Mouse (Mus musculus): ENCODE results near the gene Pi4kb. TPM values are rescaled to one million over a fixed set of nuclear protein-coding genes. Genes with fewer than 3 reads are reported as not detected.
"Not testable (repeated sequence)": the region's sequence is repeated elsewhere in the genome, so short reads cannot be mapped to it uniquely, and the experiment has no call there.

The Pi4kb gene
- polyA plus RNA-seq, 1 experiment from 2014 or later: 29.1 TPM

DNA sequence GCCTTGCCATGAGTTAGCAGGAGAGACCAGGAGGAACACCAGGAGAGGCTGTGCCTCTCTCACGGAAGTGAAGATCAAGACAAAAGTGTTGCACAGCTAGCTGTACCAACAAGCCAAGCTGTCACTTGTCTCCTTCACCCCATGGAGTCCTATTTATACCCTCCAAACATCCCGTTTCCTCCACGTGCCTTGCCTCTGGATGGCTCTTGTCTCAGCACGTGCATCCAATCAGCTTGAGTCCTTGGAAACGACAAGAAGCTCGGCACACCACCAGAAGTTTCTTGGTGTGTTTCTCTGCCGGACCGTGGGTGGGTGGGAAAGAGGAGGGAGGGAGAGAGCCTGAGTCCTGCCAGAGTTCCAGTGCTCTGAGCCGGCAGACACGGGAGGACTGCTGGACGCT lies 50.0 kb downstream of the Pi4kb start:
- H3K4me2 ChIP-seq: no peak overlapping the region
- no peak overlapping the region; the same call in 1 of the 2 replicates for H3K27ac ChIP-seq
- ATAC-seq (ENCODE audit: insufficient number of reproducible peaks, low FRiP score, low TSS enrichment, low read depth): no peak
- H3K4me3 ChIP-seq: no peak overlapping the region
- H3K9me3 ChIP-seq: no peaks in the 10 kb centered on the region
- H3K36me3 ChIP-seq: no peaks in the 10 kb centered on the region
- no peak overlapping the region for H3K9ac ChIP-seq
- 25% methylated on average over 11 of the region's 11 CpGs for WGBS
- no peaks in the 10 kb centered on the region for H3K27me3 ChIP-seq
- peaks cover 14% of the 10 kb centered on the region for H3K4me1 ChIP-seq

DNA sequence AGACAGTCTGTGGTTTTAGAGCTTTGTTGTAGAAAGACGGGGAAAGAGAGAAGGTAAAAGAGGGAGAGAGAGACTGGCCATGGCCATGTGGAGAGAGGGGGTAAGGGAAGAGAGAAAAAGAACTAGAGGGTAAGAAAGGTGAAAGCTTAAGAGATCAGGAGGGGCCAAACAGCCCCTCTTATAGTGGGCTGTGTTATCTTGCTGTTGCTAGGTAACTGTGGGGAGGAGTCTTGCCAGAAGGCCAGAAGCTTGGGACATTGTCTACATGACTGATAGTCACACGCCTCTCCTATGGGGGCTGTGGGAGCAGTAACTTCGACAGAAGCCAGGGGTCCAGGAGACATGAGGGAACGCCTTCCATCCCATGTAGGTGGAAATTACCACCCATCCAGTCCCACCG lies 50.7 kb downstream of the Pi4kb start:
- Histone ChIP-seq H3K9ac (no peak overlapping the region), H3K27ac (no peak overlapping the region), H3K9me3 (no peaks in the 10 kb centered on the region), H3K4me1 (peaks cover 14% of the 10 kb centered on the region), H3K27me3 (no peaks in the 10 kb centered on the region), H3K4me2 (no peak overlapping the region), H3K4me3 (no peak overlapping the region), H3K36me3 (peaks cover 4% of the 10 kb centered on the region; the same call in 1 of the 2 replicates)
- no peak for ATAC-seq (ENCODE audit: insufficient number of reproducible peaks, low FRiP score, low TSS enrichment, low read depth)
- 47% methylated on average over 5 of the region's 5 CpGs for WGBS

GRCm38 (mm10) chr3:95027057-95027645 lies 52.6 kb downstream of the Pi4kb start:
- no peak for ATAC-seq (ENCODE audit: insufficient number of reproducible peaks, low FRiP score, low TSS enrichment, low read depth)
- Histone ChIP-seq H3K4me2 (no peak overlapping the region), H3K9ac (no peak overlapping the region), H3K4me1 (peaks cover 14% of the 10 kb centered on the region), H3K27me3 (no peaks in the 10 kb centered on the region), H3K27ac (no peak overlapping the region), H3K36me3 (peaks cover 22% of the 10 kb centered on the region), H3K9me3 (no peaks in the 10 kb centered on the region), H3K4me3 (no peak overlapping the region)
- 34% methylated on average over 5 of the region's 5 CpGs for WGBS

DNA sequence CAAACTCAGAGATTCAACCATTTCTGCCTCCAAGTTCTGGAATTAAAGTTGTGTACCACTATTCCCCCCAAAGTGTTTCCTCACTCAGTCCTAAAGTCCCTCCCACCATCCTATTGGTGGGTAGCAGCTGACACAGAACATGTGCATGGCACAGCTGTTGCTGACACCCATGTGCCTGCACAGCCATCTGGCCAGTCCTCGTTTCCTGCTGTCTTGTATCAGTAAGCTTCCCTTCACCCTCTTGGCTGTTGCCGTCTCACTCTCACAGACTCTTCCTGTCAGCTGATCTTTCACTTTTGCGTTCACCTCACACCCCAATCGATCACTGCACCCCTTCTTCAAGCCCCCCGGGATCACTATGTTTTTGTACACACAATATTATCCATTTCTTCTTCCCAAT lies 53.2 kb downstream of the Pi4kb start:
- Histone ChIP-seq H3K36me3 (peaks cover 27% of the 10 kb centered on the region), H3K4me1 (peaks cover 14% of the 10 kb centered on the region), H3K9me3 (no peaks in the 10 kb centered on the region), H3K27ac (peak overlapping the region; percentile 22; the same call in 1 of the 2 replicates), H3K4me3 (no peak overlapping the region), H3K27me3 (no peaks in the 10 kb centered on the region), H3K4me2 (no peak overlapping the region), H3K9ac (no peak overlapping the region)
- 48% methylated on average over 5 of the region's 5 CpGs for WGBS
- no peak for ATAC-seq (ENCODE audit: insufficient number of reproducible peaks, low FRiP score, low TSS enrichment, low read depth)

GRCm38 (mm10) chr3:95028603-95029002 lies 54.1 kb downstream of the Pi4kb start:
- Histone ChIP-seq H3K9ac (no peak overlapping the region), H3K9me3 (no peaks in the 10 kb centered on the region), H3K4me2 (no peak overlapping the region), H3K36me3 (peaks cover 36% of the 10 kb centered on the region), H3K27me3 (no peaks in the 10 kb centered on the region), H3K27ac (no peak overlapping the region), H3K4me3 (no peak overlapping the region), H3K4me1 (peaks cover 14% of the 10 kb centered on the region)
- ATAC-seq (ENCODE audit: insufficient number of reproducible peaks, low FRiP score, low TSS enrichment, low read depth): no peak
- WGBS: 86% methylated on average over 3 of the region's 3 CpGs

GRCm38 (mm10) chr3:95029291-95029827 lies 54.8 kb downstream of the Pi4kb start:
- ATAC-seq (ENCODE audit: insufficient number of reproducible peaks, low FRiP score, low TSS enrichment, low read depth): not testable (repeated sequence)
- 63% methylated on average over 3 of the region's 3 CpGs for WGBS

DNA sequence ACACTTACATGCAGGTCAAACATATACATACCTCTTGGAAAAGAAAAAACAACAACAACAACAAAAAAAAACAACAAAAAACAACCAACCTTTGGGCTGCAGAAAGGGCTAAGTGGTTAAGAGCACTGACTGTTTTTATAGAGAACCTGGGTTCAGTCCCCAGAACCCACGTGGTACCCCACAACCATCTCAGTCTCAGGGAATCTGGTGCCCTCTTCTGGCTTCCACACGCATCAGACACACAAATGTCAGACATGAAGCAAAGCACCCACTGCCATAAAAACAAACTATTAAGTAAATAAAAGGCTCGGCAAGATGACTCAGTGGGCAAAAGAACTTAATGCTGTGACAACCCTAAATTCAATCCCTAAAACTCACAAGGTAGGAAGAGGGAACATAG lies 55.4 kb downstream of the Pi4kb start:
- Histone ChIP-seq H3K4me1 (peaks cover 10% of the 10 kb centered on the region), H3K36me3 (peaks cover 50% of the 10 kb centered on the region), H3K27me3 (no peaks in the 10 kb centered on the region), H3K9me3 (no peaks in the 10 kb centered on the region), H3K4me2 (no peak overlapping the region), H3K4me3 (no peak overlapping the region), H3K9ac (no peak overlapping the region), H3K27ac (no peak overlapping the region)
- 63% methylated on average over 3 of the region's 3 CpGs for WGBS
- no peak for ATAC-seq (ENCODE audit: insufficient number of reproducible peaks, low FRiP score, low TSS enrichment, low read depth)

More at GRCm38 (mm10) chr3:95029291-95029827, 54.8 kb downstream of the Pi4kb start:
- H3K4me3 ChIP-seq, H3K9me3 ChIP-seq, H3K4me2 ChIP-seq, H3K27me3 ChIP-seq, H3K27ac ChIP-seq, H3K9ac ChIP-seq: not testable (repeated sequence)
- Histone ChIP-seq H3K36me3 (peaks cover 44% of the 10 kb centered on the region), H3K4me1 (peaks cover 14% of the 10 kb centered on the region)

GRCm38 (mm10) chr3:95041625-95042024 lies 67.1 kb downstream of the Pi4kb start:
- H3K4me2 ChIP-seq: peak overlapping the region; percentile 45
- H3K4me1 ChIP-seq: peaks cover 14% of the 10 kb centered on the region
- H3K9me3 ChIP-seq: no peaks in the 10 kb centered on the region
- no peak for ATAC-seq (ENCODE audit: insufficient number of reproducible peaks, low FRiP score, low TSS enrichment, low read depth)
- H3K27me3 ChIP-seq: no peaks in the 10 kb centered on the region
- H3K9ac ChIP-seq: peak overlapping the region; percentile 91
- H3K27ac ChIP-seq: no peak overlapping the region
- peaks cover 13% of the 10 kb centered on the region for H3K36me3 ChIP-seq
- WGBS: 11% methylated on average over 3 of the region's 3 CpGs
- H3K4me3 ChIP-seq: peak overlapping the region; percentile 89

DNA sequence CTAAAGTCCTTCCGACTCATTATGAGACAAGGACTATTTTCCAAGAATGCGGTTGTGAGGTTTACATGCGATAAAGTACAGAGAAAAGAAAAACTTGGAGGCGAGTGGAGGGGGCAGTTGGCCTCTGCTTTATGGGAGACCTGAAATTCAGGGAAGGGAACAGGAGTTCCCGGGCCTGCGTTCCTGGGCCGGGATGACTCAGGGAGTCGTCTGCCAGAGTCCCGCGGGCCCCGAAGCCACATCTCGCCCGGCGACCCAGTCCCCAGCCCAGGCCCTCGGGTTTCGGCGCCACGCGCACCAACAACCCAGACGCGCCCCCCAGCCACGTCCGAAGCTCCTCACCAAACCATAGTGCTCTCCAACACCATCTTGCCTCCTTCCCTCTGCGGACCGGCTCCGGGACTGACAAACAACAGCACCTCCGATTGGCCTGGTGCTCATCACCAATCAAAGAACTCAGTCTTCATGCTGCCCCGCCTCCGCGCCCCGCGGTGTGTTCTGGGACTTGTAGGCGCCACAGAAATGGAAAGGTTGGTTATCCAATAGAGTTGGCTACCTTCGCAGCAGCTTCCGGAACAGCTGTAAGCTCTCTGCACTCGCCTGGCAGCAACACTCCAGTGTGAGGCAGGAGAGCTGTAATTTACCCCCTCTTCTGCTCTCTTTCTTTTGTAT lies 67.8 kb downstream of the Pi4kb start, which contains the start of gene Psmd4:
Gene Psmd4 (minus strand): TSS at position 449 of the 672 bp plus-strand sequence.
- Histone ChIP-seq H3K27ac (peak within 1 kb of the TSS; percentile 72), H3K36me3 (peaks cover 12% of the 10 kb centered on the region), H3K4me1 (peaks cover 14% of the 10 kb centered on the region), H3K27me3 (no peaks in the 10 kb centered on the region), H3K9me3 (no peaks in the 10 kb centered on the region), H3K4me2 (peak within 1 kb of the TSS; percentile 45), H3K4me3 (peak within 1 kb of the TSS; percentile 89), H3K9ac (peak within 1 kb of the TSS; percentile 91)
- ATAC-seq (ENCODE audit: insufficient number of reproducible peaks, low FRiP score, low TSS enrichment, low read depth): peak; percentile 99
- WGBS: under 1% methylated on average over 36 of the region's 36 CpGs

DNA sequence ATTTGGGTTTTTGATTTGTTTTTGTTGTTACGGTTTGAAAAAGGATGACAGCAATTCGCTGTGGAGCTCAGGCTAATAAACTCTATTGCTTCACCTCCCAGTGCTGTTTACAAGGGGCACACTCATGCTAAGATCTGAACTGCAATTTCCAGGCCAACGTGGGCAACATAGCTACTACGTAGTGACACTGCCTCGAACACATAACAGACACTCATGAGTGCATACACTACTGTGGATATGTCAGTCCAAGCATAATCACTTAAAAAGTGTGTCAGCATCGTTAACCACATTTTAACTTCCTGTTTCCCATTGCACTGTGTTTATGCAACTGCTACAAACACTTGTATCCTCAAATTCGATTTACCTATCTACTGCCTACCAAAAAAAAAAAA lies 68.3 kb downstream of the Pi4kb start:
- no peak for ATAC-seq (ENCODE audit: insufficient number of reproducible peaks, low FRiP score, low TSS enrichment, low read depth)
- no peaks in the 10 kb centered on the region for H3K27me3 ChIP-seq
- H3K27ac ChIP-seq: peak overlapping the region; percentile 72
- H3K36me3 ChIP-seq: peaks cover 12% of the 10 kb centered on the region
- peak overlapping the region; percentile 89 for H3K4me3 ChIP-seq
- WGBS: 24% methylated on average over 7 of the region's 7 CpGs
- no peaks in the 10 kb centered on the region for H3K9me3 ChIP-seq
- peaks cover 14% of the 10 kb centered on the region for H3K4me1 ChIP-seq
- H3K9ac ChIP-seq: no peak overlapping the region
- peak overlapping the region; percentile 45 for H3K4me2 ChIP-seq

- no peak overlapping the region for H3K27ac ChIP-seq
- no peaks in the 10 kb centered on the region for H3K9me3 ChIP-seq
- H3K4me2 ChIP-seq: no peak overlapping the region
- no peak overlapping the region for H3K9ac ChIP-seq
- 61% methylated on average over 6 of the region's 6 CpGs for WGBS
- no peaks in the 10 kb centered on the region for H3K27me3 ChIP-seq
- no peak for ATAC-seq (ENCODE audit: insufficient number of reproducible peaks, low FRiP score, low TSS enrichment, low read depth)
- peaks cover 12% of the 10 kb centered on the region for H3K36me3 ChIP-seq
- no peak overlapping the region for H3K4me3 ChIP-seq
- peaks cover 14% of the 10 kb centered on the region for H3K4me1 ChIP-seq
These were observed 68.7 kb downstream of the Pi4kb start for GRCm38 (mm10) chr3:95043251-95043650.

DNA sequence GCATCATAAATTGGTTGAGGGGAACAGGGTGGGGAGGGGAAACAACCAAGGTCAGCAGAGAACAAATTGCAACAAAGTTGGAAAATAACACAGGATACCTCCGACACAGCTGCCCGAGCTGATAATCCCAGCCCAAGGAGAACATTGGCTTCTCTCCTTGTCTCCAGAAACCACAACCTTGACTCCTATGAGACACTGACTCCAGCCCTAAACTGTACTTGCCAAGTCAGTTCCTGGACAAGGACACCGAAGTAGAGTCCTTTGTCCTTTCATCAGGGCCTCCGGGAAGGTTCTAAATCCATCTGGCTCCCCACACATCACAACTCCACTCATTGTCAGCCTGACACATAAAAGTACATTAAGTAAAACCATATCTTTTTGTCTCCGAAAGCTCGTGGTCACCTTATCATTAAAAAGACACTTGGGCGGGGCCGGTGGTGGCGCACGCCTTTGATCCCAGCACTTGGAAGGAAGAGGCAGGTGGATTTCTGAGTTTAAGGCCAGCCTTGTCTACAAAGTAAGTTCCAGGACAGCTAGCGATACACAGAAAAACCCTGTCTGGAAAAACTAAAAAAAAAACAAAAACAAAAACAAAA lies 72.0 kb downstream of the Pi4kb start:
- Histone ChIP-seq H3K27ac (no peak overlapping the region), H3K9me3 (no peaks in the 10 kb centered on the region), H3K27me3 (no peaks in the 10 kb centered on the region), H3K4me1 (peaks cover 4% of the 10 kb centered on the region), H3K4me3 (no peak overlapping the region), H3K36me3 (no peaks in the 10 kb centered on the region), H3K9ac (no peak overlapping the region), H3K4me2 (no peak overlapping the region)
- 82% methylated on average over 11 of the region's 11 CpGs for WGBS
- ATAC-seq (ENCODE audit: insufficient number of reproducible peaks, low FRiP score, low TSS enrichment, low read depth): no peak

Data from limb, embryonic 15.5 days (tissue).